Mouse (Mus musculus) mouse embryonic stem cell (cell line): ENCODE results near the gene Grin2c.

Experiments used
- in situ Hi-C, 2 experiments: fragments of 300-500 bp; cut with MboI; formaldehyde crosslinking; loops; 1 replicate in 1 of 2; 3 replicates in 1 of 2; pipeline ENCODE4 v1.14.3; 2019 to 2020; ENCODE audit warnings: low sequenced_read_pairs in 2 of 2, low pct_unique_long_range_greater_than_20kb in 1 of 2, mixed read lengths in 1 of 2; ENCODE audit not compliant: unreplicated experiment in 1 of 2

Gene Grin2c

GRCm38 (mm10) chr11:115271052-115271451 lies 4.0 kb upstream of the Grin2c start:
- in situ Hi-C loops: loop anchor here (5.0 to 25.0 kb wide), 3 partner anchors 69 to 176 kb away; partner anchors contain the start of genes Rab37 (in 1 of the 2) and Slc9a3r1 (in 1 of the 2)

GRCm38 (mm10) chr11:115270148-115270861 lies 3.3 kb upstream of the Grin2c start:
- in situ Hi-C loops: loop anchor here (5.0 to 25.0 kb wide), 3 partner anchors 68 to 176 kb away; partner anchors contain the start of genes Rab37 (in 1 of the 2) and Slc9a3r1 (in 1 of the 2)

- in situ Hi-C loops: loop anchor here (5.0 to 25.0 kb wide), 3 partner anchors 67 to 175 kb away; partner anchors contain the start of genes Rab37 (in 1 of the 2) and Slc9a3r1 (in 1 of the 2)
Observed at GRCm38 (mm10) chr11:115269330-115270066, 2.5 kb upstream of the Grin2c start.

DNA sequence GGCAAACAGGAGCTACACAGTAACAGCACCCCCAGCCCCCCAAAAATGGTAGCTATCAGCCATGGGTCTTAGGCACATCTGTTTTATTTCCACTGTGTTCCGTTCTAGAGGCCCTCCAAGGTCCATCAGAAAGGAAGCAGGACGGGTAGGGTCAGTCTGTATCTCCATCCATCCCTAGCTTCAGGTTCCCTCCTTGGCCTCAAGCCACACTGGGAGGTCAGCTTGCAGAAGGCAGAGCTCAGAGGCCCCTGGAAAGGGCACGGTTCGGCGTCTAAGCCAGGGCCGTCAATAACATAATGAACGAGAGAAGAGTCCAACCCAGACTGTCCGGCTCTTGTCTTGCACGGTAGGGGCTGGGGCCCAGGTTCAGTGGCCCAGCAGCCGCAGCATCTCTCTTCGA lies 915 bp upstream of the Grin2c start:
- in situ Hi-C loops: loop anchor here in 1 of 2 experiments (25.0 kb wide), 1 partner anchor 106 kb away; the partner anchor contains the start of gene Slc9a3r1

- in situ Hi-C loops: loop anchor here in 1 of 2 experiments (25.0 kb wide), 1 partner anchor 104 kb away; the partner anchor contains the start of gene Slc9a3r1
Observed at GRCm38 (mm10) chr11:115266400-115266778, 654 bp downstream of the Grin2c start.

- in situ Hi-C loops: loop anchor here in 1 of 2 experiments (25.0 kb wide), 1 partner anchor 104 kb away; the partner anchor contains the start of gene Slc9a3r1
Observed at GRCm38 (mm10) chr11:115265771-115266399, 1.2 kb downstream of the Grin2c start.

- in situ Hi-C loops: loop anchor here (5.0 to 25.0 kb wide), 2 partner anchors 58 to 103 kb away; partner anchors contain the start of gene Slc9a3r1 (in 1 of the 2)
Observed at GRCm38 (mm10) chr11:115264862-115265668, 2.0 kb downstream of the Grin2c start.

DNA sequence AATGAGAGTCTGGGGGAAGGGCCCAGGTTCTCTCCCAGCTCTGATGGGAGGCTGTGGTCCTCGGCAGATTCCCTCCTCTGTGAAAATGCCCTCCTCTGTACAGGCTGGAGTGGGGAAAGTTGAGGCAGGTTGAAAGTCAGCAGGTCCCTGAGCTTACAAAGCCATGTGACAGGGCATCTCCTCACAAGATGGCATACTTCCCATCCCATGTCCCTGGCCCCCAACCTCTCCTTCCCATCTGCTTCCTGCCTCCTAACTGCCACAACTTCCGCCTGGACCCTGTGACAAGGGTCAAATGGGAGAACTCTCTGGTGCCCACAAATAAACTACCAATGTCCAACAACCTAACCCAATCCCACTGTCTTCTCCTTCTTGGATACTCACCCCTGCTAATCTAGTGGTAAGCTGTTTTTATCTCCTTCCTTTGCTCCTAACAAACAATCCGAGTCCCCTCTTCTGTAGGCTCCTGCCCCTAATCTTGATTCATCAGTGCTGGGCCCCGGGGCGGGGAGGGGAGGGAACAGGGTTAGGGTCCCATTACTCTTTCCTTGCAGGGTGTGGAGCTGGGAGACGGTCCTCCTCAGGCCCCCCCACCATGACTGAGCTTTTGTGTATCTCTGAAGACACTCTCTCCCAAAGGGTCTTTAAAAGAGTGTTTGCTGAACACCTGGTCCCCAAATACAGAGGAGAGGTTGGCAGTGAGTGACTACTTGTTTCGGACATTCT lies 2.7 kb downstream of the Grin2c start:
- in situ Hi-C loops: loop anchor here (5.0 to 25.0 kb wide), 2 partner anchors 57 to 102 kb away; partner anchors contain the start of gene Slc9a3r1 (in 1 of the 2)

DNA sequence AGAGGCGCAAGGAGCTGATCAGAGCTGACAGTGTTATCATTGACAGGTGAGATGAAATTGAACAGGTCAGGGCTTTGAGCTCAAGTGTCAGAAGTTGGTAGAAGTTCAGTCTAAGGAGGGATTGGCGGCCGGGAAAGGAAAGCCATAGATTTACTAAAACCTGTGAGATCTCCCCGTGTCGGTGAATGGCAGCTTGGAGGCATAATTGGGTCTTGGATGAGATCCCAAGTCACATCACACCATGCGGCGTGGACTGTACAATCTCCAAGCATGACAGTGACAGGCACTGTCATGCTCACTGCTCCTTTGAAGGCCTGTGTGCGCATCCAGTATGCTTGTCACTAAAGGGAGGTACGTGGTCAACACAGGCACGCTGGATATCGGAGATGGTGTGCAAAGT lies 4.1 kb downstream of the Grin2c start:
- in situ Hi-C loops: loop anchor here (5.0 to 25.0 kb wide), 2 partner anchors 56 to 101 kb away; partner anchors contain the start of gene Slc9a3r1 (in 1 of the 2)

DNA sequence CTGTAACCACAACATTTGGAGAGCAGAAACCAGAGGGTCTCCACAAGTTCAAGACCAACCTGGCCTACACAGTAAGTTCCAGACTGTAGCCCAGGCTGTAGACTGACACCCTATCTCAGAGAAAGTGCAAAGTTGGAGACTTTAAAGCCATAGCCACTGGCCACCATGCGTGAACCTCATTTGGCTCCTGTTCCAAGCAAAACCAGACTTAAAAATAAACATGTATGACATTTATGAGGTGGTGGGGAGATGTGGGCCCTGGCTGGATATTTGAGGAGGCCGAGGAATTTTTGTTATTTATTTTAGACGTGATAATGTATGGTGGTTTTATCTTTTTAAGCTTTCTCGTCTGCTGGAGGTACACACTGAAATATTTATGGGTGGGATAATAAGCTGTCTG lies 7.9 kb downstream of the Grin2c start:
- in situ Hi-C loops: loop anchor here in 1 of 2 experiments (25.0 kb wide), 1 partner anchor 97 kb away; the partner anchor contains the start of gene Slc9a3r1

GRCm38 (mm10) chr11:115257775-115258510 lies 9.1 kb downstream of the Grin2c start:
- in situ Hi-C loops: loop anchor here in 1 of 2 experiments (25.0 kb wide), 1 partner anchor 96 kb away; the partner anchor contains the start of gene Slc9a3r1

- in situ Hi-C loops: loop anchor here in 1 of 2 experiments (25.0 kb wide), 1 partner anchor 89 kb away; the partner anchor contains the start of gene Slc9a3r1
Observed at GRCm38 (mm10) chr11:115251258-115251657, 15.8 kb downstream of the Grin2c start.

DNA sequence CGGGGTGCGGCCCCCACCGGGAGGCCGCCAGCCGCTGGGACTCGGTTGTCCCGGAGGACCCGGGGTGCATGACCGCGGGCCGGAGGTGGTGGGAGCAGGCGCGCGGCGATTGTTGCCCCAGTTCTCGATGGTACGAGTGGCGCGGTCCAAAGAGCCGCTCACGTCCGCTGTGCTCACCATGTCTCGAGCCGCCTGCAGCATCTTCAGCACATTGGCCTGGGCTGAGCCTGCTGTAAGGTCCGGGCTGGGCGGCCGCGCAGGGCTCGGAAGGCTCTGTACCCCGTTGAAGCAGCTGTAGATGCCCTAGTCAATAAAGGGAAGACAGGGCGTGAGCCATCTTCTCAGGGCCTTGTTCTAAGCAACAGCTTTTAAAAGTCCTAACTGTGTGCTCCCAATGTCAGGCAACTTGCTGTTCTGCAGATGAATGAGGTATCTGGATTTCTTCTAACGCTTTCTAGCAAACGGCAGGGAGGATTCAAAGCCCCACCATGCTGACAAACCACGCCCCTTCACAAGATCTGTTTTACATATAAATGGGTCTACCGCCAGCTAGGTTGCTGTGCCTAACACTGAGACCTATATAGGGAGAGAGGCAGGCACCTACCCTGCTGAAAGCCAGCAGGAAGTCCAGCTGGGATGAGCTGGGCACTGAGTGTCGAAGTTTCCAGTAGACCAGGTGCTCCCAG lies 16.5 kb downstream of the Grin2c start:
- in situ Hi-C loops: loop anchor here in 1 of 2 experiments (25.0 kb wide), 1 partner anchor 88 kb away; the partner anchor contains the start of gene Slc9a3r1

DNA sequence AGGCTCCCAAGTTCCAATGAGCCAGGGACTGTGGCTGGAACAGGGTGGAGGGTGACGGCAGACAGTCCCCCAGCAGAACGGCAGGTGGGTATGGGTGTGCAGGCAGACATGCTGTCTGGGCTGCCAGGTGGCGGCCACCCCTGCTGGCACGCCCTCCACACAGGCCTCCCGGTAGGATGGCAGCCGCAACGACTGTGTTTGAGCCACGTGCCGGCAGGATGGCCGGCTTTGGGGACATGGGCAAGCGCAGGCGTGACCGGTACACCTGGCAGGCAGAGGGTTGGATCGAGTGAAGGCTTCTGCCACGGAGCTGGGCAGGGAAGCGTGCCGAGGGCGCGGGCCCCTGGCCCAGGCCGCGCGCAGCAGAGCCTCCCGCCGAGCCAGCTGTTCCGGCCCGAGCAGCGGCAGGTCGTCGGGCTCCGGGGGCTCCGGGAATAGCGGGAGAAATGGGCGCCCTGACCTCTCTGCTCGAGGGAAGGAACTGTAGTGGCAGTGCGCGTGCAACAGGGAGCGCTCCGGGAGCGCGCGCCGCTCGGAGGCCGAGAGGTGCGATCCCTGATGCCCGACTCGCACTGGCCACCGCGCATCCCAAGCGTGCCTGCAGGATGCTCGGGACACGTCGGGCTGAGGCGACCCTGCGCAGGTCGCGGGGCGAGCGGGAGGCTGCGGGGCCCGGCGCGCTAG lies 17.2 kb downstream of the Grin2c start:
- in situ Hi-C loops: loop anchor here in 1 of 2 experiments (25.0 kb wide), 1 partner anchor 88 kb away; the partner anchor contains the start of gene Slc9a3r1

GRCm38 (mm10) chr11:115247945-115248344 lies 19.1 kb downstream of the Grin2c start:
- in situ Hi-C loops: no loop called here
